Mouse (Mus musculus) telencephalon, adult 2 months (tissue): ENCODE data around the gene Ifnz.
"Not testable (repeated sequence)": the region's sequence is repeated elsewhere in the genome, so short reads cannot be mapped to it uniquely, and the experiment has no call there.

Source experiments
- DNase-seq: peaks from one replicate; pipeline ENCODE4 v3.0.0-alpha.2; 2011; ENCODE audit warnings: low read depth, low spot score

Gene Ifnz

GRCm38 (mm10) chr4:88781831-88782230, at the start of gene Ifnz:
Ifnz (plus strand) TSS chr4:88782131.
- not testable (repeated sequence) for DNase-seq

GRCm38 (mm10) chr4:88738480-88738879, 43.5 kb upstream of the Ifnz start:
- no peak for DNase-seq

GRCm38 (mm10) chr4:88739036-88739435, 42.9 kb upstream of the Ifnz start:
- no peak for DNase-seq

GRCm38 (mm10) chr4:88741426-88741825, 40.5 kb upstream of the Ifnz start:
- no peak for DNase-seq

GRCm38 (mm10) chr4:88742771-88743371, 39.1 kb upstream of the Ifnz start:
- DNase-seq = no peak

GRCm38 (mm10) chr4:88744207-88744606, 37.7 kb upstream of the Ifnz start:
- no peak for DNase-seq

- no peak for DNase-seq
Observed at GRCm38 (mm10) chr4:88749926-88750325, 32.0 kb upstream of the Ifnz start.

GRCm38 (mm10) chr4:88754818-88755340, 27.1 kb upstream of the Ifnz start, which contains the start of gene Gm13271:
Gm13271 (plus strand) TSS chr4:88754868.
- DNase-seq = not testable (repeated sequence)

GRCm38 (mm10) chr4:88756581-88757513, 25.1 kb upstream of the Ifnz start:
- DNase-seq = not testable (repeated sequence)

GRCm38 (mm10) chr4:88757628-88758031, 24.3 kb upstream of the Ifnz start:
- peak; percentile 68 for DNase-seq

- not testable (repeated sequence) for DNase-seq
Observed at GRCm38 (mm10) chr4:88758751-88759150, 23.2 kb upstream of the Ifnz start.

GRCm38 (mm10) chr4:88759610-88760268, 22.2 kb upstream of the Ifnz start, which contains the start of gene Gm13283:
Gm13283 (plus strand) TSS chr4:88760119.
- DNase-seq = not testable (repeated sequence)

- peak; percentile 35 for DNase-seq
Observed at GRCm38 (mm10) chr4:88760431-88760830, 21.5 kb upstream of the Ifnz start.

- not testable (repeated sequence) for DNase-seq
Observed at GRCm38 (mm10) chr4:88761776-88762175, 20.2 kb upstream of the Ifnz start.

- DNase-seq = not testable (repeated sequence)
Observed at GRCm38 (mm10) chr4:88762341-88762740, 19.6 kb upstream of the Ifnz start.

- not testable (repeated sequence) for DNase-seq
Observed at GRCm38 (mm10) chr4:88763384-88764018, 18.4 kb upstream of the Ifnz start.

GRCm38 (mm10) chr4:88773534-88773933, 8.4 kb upstream of the Ifnz start, which contains the start of gene Gm13290:
Gm13290 (plus strand) TSS chr4:88773834.
- not testable (repeated sequence) for DNase-seq

- DNase-seq = not testable (repeated sequence)
Observed at GRCm38 (mm10) chr4:88776622-88777021, 5.3 kb upstream of the Ifnz start, which contains the start of gene Gm13289. Gm13289 (plus strand) TSS chr4:88776922.

GRCm38 (mm10) chr4:88779550-88779949, 2.4 kb upstream of the Ifnz start, which contains the start of gene Gm13272:
Gm13272 (plus strand) TSS chr4:88779850.
- not testable (repeated sequence) for DNase-seq

- not testable (repeated sequence) for DNase-seq
Observed at GRCm38 (mm10) chr4:88780320-88780719, 1.6 kb upstream of the Ifnz start.

GRCm38 (mm10) chr4:88782335-88782734, 404 bp downstream of the Ifnz start:
- not testable (repeated sequence) for DNase-seq
